Mouse (Mus musculus) spleen, postnatal 4 days (tissue): ENCODE measurements around the gene Krit1.
"Not testable (repeated sequence)": the region's sequence is repeated elsewhere in the genome, so short reads cannot be mapped to it uniquely, and the experiment has no call there.

ENCODE experiments used
- DNase-seq, 2 experiments: peaks; one replicate each; pipeline ENCODE4 v3.0.0; 2022; ENCODE audit warnings: low spot score in 2 of 2

Gene Krit1

DNA sequence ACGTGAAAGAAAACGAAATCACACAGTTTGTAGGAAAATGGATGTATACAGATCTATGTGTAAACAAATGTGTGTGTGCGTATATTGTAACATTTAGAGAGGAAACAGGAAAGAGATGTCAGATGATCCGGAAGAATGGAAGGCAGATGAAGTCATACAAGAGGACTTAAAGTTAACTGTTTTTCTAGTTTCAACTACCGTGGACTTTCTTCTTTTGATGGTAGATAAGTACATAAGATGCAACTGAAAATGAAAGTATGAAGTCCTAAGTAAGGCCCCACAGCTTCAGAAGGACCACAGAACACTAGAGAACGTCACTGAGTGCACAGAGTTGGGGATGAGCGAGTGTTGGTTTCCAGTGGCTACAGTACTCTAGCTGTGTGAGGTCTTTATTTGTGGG, 83.9 kb downstream of the Krit1 start:
- DNase-seq: not testable (repeated sequence)

DNA sequence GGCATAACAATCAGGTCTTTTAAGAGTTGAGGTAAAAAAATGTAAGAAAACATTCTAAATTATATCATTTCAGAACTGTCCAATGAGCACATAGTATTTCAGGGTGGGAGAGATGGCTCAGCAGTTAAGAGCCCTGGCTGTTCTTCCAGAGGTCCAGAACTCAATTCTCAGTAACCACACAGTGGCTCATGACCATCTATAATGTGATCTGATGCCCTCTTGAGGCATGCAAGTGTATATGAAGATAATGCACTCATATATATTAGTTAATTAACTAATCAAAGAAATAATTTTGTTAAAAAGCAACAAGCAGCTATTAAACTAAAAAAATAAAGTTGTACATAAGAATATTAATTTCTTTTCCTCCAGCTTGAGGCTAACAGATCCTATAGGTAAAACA, 86.2 kb downstream of the Krit1 start:
- no peak for DNase-seq

DNA sequence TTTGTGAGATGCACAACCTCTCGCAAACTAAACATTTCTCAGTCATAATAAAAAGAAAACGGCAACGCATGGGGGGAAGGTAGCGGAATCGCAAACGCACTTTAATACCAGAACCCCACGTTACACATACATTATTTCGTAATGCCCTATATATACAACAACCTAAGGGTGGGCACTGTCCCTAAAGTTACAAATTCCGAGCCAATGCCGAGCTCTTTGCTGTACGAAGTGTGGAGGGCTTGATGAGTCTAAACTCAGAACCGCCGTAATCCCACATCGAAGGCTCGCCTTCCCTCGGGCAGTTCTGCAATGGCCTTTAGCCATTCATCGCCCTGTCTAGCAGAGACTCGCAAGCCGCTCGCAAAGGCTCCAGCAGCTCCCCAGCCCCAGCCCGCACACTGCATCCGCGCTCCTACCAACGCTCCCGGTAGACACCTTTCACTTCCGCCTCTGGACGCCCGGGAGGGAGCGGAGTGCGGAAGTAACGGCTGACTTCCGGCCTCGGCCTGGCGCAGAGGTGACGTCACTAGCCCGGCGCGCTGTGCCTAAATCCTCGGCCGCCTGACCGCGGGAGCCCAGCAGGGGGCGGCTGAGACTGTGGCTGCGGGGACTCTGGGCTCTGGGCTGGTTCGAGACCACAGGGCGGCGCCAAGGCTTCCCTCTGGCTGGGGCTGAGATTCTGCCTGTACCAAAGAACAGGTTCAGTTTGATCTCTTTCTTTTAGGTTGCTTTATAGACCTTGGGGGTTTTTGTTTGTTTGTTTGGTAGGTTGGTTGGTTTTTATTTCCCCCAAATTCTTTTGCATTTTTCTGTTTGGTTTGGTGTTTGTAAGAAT, 90.7 kb downstream of the Krit1 start, which contains the start of gene Mterf1a:
TSS of gene Mterf1a (minus strand) at position 475 of the 835 bp plus-strand sequence.
- DNase-seq: peak in 1 of 2 experiments; percentile 19

GRCm38 (mm10) chr5:3894294-3894619, 91.3 kb downstream of the Krit1 start:
- DNase-seq: not testable (repeated sequence)
